Mouse (Mus musculus): ENCODE data around the gene Nudt4. TPM values are rescaled to one million over a fixed set of nuclear protein-coding genes. Genes with fewer than 3 reads are reported as not detected.

Gene Nudt4
- polyA plus RNA-seq, 1 experiment = 41.2 TPM

GRCm38 (mm10) chr10:95565156-95565854, 1.4 kb upstream of the Nudt4 start:
- Histone ChIP-seq H3K79me3 (ENCODE audit: low read depth) (peaks cover 33% of the 10 kb centered on the region), H3K27me3 (ENCODE audit: control insufficient read depth, insufficient read depth, insufficient read length) (no peaks in the 10 kb centered on the region), H3K79me2 (ENCODE audit: control insufficient read depth, insufficient read depth) (peaks cover 35% of the 10 kb centered on the region), H3ac (ENCODE audit: control insufficient read depth, insufficient read length, low read depth) (no peak overlapping the region), H3K4me3 (ENCODE audit: insufficient read depth, poor library complexity, severe bottlenecking) (no peak overlapping the region), H3K36me3 (ENCODE audit: control insufficient read depth, insufficient read depth) (peaks cover 6% of the 10 kb centered on the region)
- no peak for TF ChIP-seq MYOD1 (IDR thresholded peaks at IDR 0.05; ENCODE audit: control insufficient read depth, insufficient read length, low read depth)
- no peak for TF ChIP-seq MAX (IDR thresholded peaks at IDR 0.05)
- no peak for TF ChIP-seq MYOG (IDR thresholded peaks at IDR 0.05; ENCODE audit: control insufficient read depth, extremely low read depth, insufficient read length)
- no peak for TF ChIP-seq CTCF (IDR thresholded peaks at IDR 0.05; ENCODE audit: control insufficient read depth, insufficient read depth, insufficient read length)
- no peak for TF ChIP-seq CEBPB (IDR thresholded peaks at IDR 0.05; ENCODE audit: low read depth)
- no peak for TF ChIP-seq USF1 (IDR thresholded peaks at IDR 0.05; ENCODE audit: low read depth)
- no peak for TF ChIP-seq FOSL1 (IDR thresholded peaks at IDR 0.05; ENCODE audit: insufficient read depth, low read length, poor library complexity, severe bottlenecking)

- H3K36me3 ChIP-seq (ENCODE audit: control insufficient read depth, insufficient read depth) = peaks cover 26% of the 10 kb centered on the region
- H3ac ChIP-seq (ENCODE audit: control insufficient read depth, insufficient read length, low read depth) = peak overlapping the region; percentile 95
- H3K79me2 ChIP-seq (ENCODE audit: control insufficient read depth, insufficient read depth) = peaks cover 57% of the 10 kb centered on the region
- peak overlapping the region; percentile 84 for H3K4me3 ChIP-seq (ENCODE audit: insufficient read depth, poor library complexity, severe bottlenecking)
- H3K27me3 ChIP-seq (ENCODE audit: control insufficient read depth, insufficient read depth, insufficient read length) = no peaks in the 10 kb centered on the region
- H3K79me3 ChIP-seq (ENCODE audit: low read depth) = peaks cover 54% of the 10 kb centered on the region
- TF ChIP-seq MYOD1 (IDR thresholded peaks at IDR 0.05; ENCODE audit: control insufficient read depth, insufficient read length, low read depth) (no peak), CTCF (IDR thresholded peaks at IDR 0.05; ENCODE audit: control insufficient read depth, insufficient read depth, insufficient read length) (no peak), MYOG (IDR thresholded peaks at IDR 0.05; ENCODE audit: control insufficient read depth, extremely low read depth, insufficient read length) (no peak), CEBPB (IDR thresholded peaks at IDR 0.05; ENCODE audit: low read depth) (no peak)
These were observed 796 bp downstream of the Nudt4 start for GRCm38 (mm10) chr10:95562859-95563841.

- Histone ChIP-seq H3K36me3 (ENCODE audit: control insufficient read depth, insufficient read depth) (peaks cover 33% of the 10 kb centered on the region), H3K79me3 (ENCODE audit: low read depth) (peaks cover 62% of the 10 kb centered on the region), H3K27me3 (ENCODE audit: control insufficient read depth, insufficient read depth, insufficient read length) (no peaks in the 10 kb centered on the region), H3K4me3 (ENCODE audit: insufficient read depth, poor library complexity, severe bottlenecking) (peak overlapping the region; percentile 84), H3K79me2 (ENCODE audit: control insufficient read depth, insufficient read depth) (peaks cover 65% of the 10 kb centered on the region), H3ac (ENCODE audit: control insufficient read depth, insufficient read length, low read depth) (peak overlapping the region; percentile 25)
- TF ChIP-seq CTCF (IDR thresholded peaks at IDR 0.05; ENCODE audit: control insufficient read depth, insufficient read depth, insufficient read length) = no peak
These were observed 1.6 kb downstream of the Nudt4 start for GRCm38 (mm10) chr10:95562395-95562794.

DNA sequence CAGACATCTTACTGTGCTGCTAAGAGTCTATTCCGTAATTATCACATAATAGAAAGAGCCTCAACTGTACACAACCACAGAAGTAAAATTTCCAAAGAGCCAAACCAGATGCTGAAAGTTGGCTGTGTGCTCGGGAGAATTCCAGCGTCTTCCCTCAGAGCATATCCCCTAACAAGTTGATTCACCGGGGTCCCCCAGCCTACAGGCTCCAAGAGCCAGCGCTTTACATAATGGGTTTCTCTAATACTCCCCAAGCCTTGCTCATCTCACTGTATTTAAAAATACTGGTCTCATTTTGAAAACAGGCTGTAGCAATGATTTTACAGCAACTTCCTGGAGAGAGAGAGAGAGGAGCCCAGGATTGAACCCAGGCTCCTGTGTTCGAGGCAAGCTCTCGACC, 2.3 kb downstream of the Nudt4 start:
- Histone ChIP-seq H3K79me3 (ENCODE audit: low read depth) (peaks cover 69% of the 10 kb centered on the region), H3K27me3 (ENCODE audit: control insufficient read depth, insufficient read depth, insufficient read length) (no peaks in the 10 kb centered on the region), H3K36me3 (ENCODE audit: control insufficient read depth, insufficient read depth) (peaks cover 39% of the 10 kb centered on the region), H3K4me3 (ENCODE audit: insufficient read depth, poor library complexity, severe bottlenecking) (peak overlapping the region; percentile 84), H3K79me2 (ENCODE audit: control insufficient read depth, insufficient read depth) (peaks cover 72% of the 10 kb centered on the region), H3ac (ENCODE audit: control insufficient read depth, insufficient read length, low read depth) (no peak overlapping the region)
- TF ChIP-seq MYOD1 (IDR thresholded peaks at IDR 0.05; ENCODE audit: control insufficient read depth, insufficient read length, low read depth) (no peak), MAX (IDR thresholded peaks at IDR 0.05) (no peak), USF1 (IDR thresholded peaks at IDR 0.05; ENCODE audit: low read depth) (no peak), FOSL1 (IDR thresholded peaks at IDR 0.05; ENCODE audit: insufficient read depth, low read length, poor library complexity, severe bottlenecking) (no peak), CEBPB (IDR thresholded peaks at IDR 0.05; ENCODE audit: low read depth) (no peak), MYOG (IDR thresholded peaks at IDR 0.05; ENCODE audit: control insufficient read depth, extremely low read depth, insufficient read length) (no peak), CTCF (IDR thresholded peaks at IDR 0.05; ENCODE audit: control insufficient read depth, insufficient read depth, insufficient read length) (no peak)

DNA sequence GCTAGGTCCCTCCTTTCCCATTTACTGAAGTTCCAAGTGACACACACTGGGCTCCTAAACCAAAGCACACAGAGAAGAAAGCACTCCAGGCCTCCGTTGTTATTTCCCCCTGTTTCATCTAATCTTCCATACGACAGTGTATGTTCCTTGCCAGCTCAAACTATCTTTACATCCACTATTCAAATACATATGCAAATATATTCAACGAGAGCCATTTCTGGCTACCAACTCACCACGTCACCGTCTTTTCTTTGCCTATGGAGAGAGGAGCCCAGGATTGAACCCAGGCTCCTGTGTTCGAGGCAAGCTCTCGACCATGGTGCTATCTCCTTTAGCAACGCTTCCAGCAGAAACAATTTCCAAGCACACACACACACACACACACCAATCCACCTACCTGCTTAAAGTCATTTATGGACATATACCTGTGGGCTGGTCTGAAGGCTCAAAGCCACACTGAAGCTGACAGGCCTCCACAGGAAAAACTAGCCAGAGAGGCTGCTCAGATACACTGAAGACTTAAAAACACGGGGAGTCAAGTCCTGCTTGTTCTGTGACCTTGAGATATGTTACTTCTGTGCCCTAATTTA, 3.5 kb downstream of the Nudt4 start:
- Histone ChIP-seq H3K27me3 (ENCODE audit: control insufficient read depth, insufficient read depth, insufficient read length) (no peaks in the 10 kb centered on the region), H3ac (ENCODE audit: control insufficient read depth, insufficient read length, low read depth) (no peak overlapping the region), H3K79me2 (ENCODE audit: control insufficient read depth, insufficient read depth) (peaks cover 84% of the 10 kb centered on the region), H3K79me3 (ENCODE audit: low read depth) (peaks cover 81% of the 10 kb centered on the region), H3K36me3 (ENCODE audit: control insufficient read depth, insufficient read depth) (peaks cover 49% of the 10 kb centered on the region), H3K4me3 (ENCODE audit: insufficient read depth, poor library complexity, severe bottlenecking) (no peak overlapping the region)
- TF ChIP-seq MYOD1 (IDR thresholded peaks at IDR 0.05; ENCODE audit: control insufficient read depth, insufficient read length, low read depth) (no peak), FOSL1 (IDR thresholded peaks at IDR 0.05; ENCODE audit: insufficient read depth, low read length, poor library complexity, severe bottlenecking) (no peak), USF1 (IDR thresholded peaks at IDR 0.05; ENCODE audit: low read depth) (no peak), CEBPB (IDR thresholded peaks at IDR 0.05; ENCODE audit: low read depth) (no peak), MYOG (IDR thresholded peaks at IDR 0.05; ENCODE audit: control insufficient read depth, extremely low read depth, insufficient read length) (no peak)

All from C2C12 (cell line).